Mouse (Mus musculus) CD4-positive helper T cell, adult 2 months (primary cell): ENCODE data around the gene Syngr2.
"Not testable (repeated sequence)": the region's sequence is repeated elsewhere in the genome, so short reads cannot be mapped to it uniquely, and the experiment has no call there.

ENCODE experiments used
- DNase-seq: peaks from one replicate; pipeline ENCODE4 v3.0.0-alpha.2; 2012; ENCODE audit warnings: low read depth, missing footprints, low spot score

The Syngr2 gene

DNA sequence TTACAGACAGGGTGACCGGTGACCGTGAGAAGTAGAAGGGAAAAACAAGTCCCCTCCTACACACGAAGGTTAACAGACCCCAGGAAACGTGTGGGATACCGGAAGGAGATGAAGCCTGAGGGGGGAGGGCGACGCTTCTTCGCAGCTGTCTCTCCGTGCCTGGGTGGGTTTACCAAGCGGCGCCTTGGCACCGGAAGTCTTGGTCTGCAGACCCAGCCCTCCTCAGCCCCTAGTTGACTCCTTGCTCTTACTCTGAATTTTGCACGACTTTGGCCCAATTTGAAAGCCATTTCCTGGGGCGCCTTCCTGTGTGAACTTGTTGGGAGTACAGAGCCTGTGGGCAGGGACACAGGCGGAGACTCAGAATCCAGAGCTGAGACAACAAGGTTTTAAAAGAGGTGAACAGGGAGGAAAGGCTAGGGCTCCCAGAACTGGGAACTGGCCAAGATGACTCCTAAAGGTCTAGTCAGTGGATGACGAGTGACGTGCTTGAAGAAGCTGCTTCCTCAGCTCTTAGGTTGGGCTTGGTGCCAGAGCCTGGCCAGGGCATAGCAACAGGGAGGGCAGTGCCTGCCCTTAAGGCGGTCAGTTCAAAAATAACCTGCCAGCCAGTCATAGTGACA is 28.2 kb upstream of the Syngr2 start:
- peak; percentile 86 for DNase-seq

DNA sequence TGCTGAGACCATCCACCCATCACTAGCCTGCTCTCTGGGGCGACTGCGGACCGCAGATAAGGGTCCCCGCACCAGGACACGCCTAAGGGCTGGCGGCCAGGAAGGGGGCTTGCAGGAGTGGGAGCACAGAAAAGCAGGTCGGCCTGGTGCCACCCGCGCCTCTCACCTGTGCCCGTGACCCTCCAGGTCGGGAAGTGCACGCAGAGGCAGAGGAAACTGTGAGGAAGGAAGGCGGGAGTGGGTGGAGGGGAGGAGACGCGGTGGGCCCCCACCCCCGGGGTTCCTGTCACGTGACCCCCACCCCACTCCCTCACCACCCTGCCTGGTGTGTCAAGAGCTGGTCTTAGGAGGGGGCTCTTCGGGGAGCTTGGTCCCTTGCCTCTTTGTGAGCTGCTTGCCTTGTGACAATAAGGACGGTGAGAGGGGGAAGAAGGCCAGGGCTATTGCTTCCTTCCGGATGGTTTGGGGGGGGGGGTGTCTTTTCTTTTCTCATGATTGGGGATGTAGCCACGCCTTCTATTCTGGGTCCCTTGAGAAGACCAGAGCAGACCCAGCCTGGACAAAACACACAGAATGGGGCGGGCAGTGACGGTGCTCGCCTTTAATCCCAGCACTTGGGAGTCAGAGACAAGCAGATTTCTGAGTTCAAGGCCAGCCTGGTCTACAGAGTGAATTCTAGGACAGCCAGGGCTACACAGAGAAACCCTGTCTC is 27.3 kb upstream of the Syngr2 start, which contains the start of the genes Tmc8 and Tmc6:
TSS of gene Tmc8 (plus strand) at position 84 of the 712 bp plus-strand sequence.
TSS of gene Tmc6 (minus strand) at position 206 of the 712 bp plus-strand sequence.
- peak; percentile 91 for DNase-seq

GRCm38 (mm10) chr11:117782705-117783034 is 26.8 kb upstream of the Syngr2 start:
- no peak for DNase-seq

- DNase-seq: peak; percentile 75
These were observed 26.4 kb upstream of the Syngr2 start for GRCm38 (mm10) chr11:117783089-117783488.

- peak; percentile 44 for DNase-seq
These were observed 25.7 kb upstream of the Syngr2 start for GRCm38 (mm10) chr11:117783683-117784309.

DNA sequence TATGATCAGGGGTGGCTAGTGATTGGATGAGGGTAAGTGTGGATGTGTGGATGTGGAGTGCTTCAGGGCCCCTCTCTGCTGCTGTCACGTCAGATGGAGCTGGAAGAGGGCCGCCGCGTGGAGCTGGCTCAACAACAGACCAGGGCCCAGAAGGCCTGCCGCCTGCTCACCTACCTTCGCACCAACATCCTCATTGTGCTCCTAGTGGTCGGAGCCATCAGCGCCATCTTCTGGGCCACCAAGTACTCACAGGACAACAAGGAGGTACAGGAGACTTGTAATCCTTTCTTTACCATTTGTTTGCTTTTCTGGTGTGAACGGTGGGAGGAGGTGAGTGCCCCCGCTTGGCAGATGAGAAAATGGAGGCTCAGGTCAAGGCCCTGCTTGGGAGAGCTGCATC is 23.2 kb upstream of the Syngr2 start:
- DNase-seq: peak; percentile 79

DNA sequence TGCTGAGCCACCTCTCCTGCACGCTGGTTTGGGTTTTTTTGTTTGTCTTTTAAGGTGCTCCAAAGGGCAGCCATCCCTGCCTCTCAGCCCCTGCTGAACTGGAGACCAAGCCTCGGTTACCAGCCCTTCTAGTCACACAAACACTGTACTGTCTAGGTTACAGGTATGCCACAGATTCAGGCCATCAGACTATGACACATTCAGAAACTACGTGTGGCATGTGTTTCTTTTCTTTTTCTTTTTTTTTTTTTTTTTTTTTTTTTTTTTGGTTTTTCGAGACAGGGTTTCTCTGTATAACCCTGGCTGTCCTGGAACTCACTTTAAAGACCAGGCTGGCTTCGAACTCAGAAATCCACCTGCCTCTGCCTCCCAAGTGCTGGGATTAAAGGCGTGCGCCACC is 21.0 kb upstream of the Syngr2 start:
- not testable (repeated sequence) for DNase-seq

GRCm38 (mm10) chr11:117790286-117790685 is 19.2 kb upstream of the Syngr2 start:
- DNase-seq: peak; percentile 61

GRCm38 (mm10) chr11:117790703-117791440 is 18.6 kb upstream of the Syngr2 start:
- DNase-seq: no peak

- no peak for DNase-seq
These were observed 18.1 kb upstream of the Syngr2 start for GRCm38 (mm10) chr11:117791441-117791761.

DNA sequence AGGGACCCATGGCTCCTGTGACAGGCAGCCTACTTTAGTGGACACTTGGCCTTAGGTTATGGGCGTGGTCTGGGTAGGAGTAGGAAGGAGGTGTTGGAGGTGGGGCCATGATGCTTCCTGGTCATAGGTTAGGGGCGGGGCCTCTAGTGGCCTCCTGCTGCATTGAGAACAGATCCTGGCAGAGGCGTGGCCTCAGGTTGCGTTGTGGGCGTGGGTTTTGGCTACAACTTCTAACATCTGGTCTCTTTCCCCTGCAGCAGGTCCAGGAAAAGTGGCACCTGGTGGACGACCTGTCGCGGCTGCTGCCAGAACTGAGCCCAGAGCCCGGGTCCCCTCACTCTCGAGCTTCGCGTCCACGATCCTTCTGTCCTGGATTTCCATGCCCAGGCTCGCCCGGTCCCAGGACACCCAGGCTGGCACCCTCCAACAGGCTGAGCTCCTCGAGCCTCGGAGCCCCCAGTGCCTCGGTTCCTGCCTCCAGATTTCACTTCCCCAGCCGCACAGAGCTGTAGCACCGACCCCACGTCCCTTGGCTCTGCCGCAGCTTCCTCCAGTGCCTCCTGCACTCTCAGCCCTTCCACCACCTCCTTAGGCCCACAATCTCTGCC is 17.1 kb upstream of the Syngr2 start:
- peak; percentile 56 for DNase-seq

GRCm38 (mm10) chr11:117794035-117794551 is 15.4 kb upstream of the Syngr2 start:
- DNase-seq: peak; percentile 76

DNA sequence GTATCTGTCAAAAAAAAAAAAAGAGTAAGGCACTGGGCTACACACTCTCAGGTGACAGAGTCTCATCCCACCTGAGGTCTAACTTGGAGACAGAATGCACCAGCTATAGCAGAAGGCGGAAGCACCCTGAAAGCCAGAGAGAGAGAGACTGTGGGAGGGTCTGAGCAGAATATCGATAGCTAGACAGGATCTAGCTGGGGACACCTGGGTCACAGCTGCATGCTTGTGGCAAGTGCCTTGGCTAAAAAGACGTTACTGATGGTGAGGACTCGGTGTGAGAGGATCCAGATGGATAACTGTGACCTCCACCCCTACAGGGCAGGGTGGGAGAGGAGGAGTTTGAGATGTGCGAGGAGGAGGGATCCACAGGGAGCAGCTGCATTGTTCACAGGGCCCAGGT is 12.5 kb upstream of the Syngr2 start:
- no peak for DNase-seq

DNA sequence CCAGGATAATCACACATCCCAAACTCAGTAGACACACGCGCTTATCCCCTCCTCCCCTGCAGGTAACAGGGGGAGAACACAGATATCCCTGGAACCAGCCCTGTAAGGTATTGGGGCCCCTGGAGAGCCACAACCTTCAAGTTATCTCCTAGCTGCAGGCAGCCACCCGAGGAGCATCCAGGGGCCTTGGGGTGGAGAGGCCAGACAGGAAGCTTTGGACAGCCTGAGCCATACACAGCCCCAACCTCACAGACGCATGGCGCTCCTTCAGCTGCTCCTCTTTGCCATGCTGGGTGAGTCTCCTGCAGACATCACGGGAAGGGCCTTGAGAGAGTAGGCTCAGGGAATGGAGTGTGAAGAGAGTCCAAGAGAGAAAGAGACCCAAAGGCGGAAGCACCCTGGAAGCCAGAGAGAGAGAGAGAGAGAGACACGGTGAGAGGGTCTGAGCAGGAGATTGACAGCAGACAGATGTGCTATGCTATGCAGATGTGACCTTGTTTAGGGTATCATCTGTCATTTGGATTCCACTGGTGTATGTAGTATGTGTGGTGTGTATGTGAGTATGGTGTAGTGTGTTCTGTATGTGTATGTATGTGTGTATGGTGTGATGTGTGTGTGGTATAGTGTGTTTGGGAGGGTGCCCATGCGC is 11.8 kb upstream of the Syngr2 start, which contains the start of gene 6030468B19Rik:
TSS of gene 6030468B19Rik (plus strand) at position 150 of the 649 bp plus-strand sequence.
- DNase-seq: no peak

- DNase-seq: no peak
These were observed 11.3 kb upstream of the Syngr2 start for GRCm38 (mm10) chr11:117798160-117798541.

- no peak for DNase-seq
These were observed 10.3 kb upstream of the Syngr2 start for GRCm38 (mm10) chr11:117799174-117799573.

DNA sequence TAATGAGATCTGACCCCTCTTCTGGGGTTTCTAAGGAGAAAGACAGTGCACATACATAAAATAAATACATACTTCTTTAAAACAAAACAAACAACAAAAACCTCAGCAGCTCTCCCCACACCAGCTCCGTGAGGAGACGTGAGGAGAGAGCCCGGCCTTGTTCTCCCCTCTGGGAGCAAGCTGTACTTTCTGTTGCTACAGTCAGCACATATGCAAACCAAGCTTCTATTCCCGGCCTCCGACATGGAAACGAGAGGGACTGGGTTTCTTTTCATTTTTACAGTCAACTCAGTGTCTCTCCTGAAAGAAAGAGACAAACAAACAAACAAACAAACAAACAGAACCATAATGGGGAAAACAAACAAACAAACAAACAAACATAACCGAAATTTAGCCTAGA is 9.4 kb upstream of the Syngr2 start:
- DNase-seq: no peak

- DNase-seq: no peak
These were observed 7.8 kb upstream of the Syngr2 start for GRCm38 (mm10) chr11:117801650-117802049.

DNA sequence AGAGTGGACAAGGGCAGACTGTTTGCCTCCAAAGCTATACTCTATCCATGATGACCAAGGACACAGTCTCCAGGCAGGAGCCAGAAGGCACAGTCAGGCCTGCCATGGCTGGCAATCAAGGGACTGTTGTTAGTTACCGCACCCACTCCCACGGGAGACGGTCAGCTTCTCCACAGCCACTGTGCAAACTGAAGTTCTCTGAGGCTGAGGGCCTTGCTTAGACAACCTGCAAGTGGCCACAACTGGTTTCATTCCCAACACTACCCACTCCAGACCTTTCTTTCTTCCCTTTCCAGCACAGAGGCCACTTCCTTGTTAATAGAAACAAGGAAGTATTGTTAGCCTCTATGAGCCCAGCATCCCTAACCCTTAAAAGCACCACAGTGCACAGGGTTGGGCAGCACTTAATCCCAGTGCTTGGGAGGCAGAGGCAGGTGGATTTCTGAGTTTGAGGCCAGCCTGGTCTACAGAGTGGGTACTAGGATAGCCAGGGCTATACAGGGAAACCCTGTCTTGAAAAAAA is 6.2 kb upstream of the Syngr2 start:
- DNase-seq: no peak

DNA sequence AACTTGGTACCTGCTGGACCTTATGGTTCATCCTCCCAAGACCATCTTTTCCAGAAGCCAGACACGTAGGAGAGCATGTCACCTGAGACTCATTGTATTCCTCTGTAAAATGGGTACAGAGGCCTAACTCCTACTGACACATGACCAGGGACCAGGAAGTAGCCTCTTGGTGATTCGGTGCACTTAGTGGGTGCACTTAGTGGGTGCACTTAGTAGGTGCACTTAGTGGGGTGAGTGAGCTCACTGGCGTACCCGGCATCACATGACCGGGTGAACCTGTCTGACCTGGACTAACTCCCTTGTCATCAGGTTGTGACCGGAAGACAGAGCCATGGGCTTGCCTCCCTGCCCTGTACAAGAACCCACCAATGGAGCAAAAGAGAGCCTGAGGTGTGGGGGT is 2.7 kb upstream of the Syngr2 start:
- no peak for DNase-seq
